Mouse (Mus musculus) ES-Bruce4 (cell line): Measurements from ENCODE around the gene Mcf2l. TPM values are rescaled to one million over a fixed set of nuclear protein-coding genes. Genes with fewer than 3 reads are reported as not detected.

ENCODE experiments used
- H3K27ac ChIP-seq: 2 replicates; pipeline ENCODE4 v1.5.1; 2012; ENCODE audit warnings: low read length, inconsistent platforms; ENCODE audit not compliant: insufficient read depth
- H3K27me3 ChIP-seq: 2 replicates; pipeline ENCODE4 v1.6.1; 2012; ENCODE audit warnings: mild to moderate bottlenecking, low read length, inconsistent platforms; ENCODE audit not compliant: control insufficient read depth, poor library complexity, insufficient read depth, severe bottlenecking
- H3K36me3 ChIP-seq: 2 replicates; pipeline ENCODE4 v1.6.1; 2012; ENCODE audit warnings: inconsistent platforms, mild to moderate bottlenecking, low read length, moderate library complexity; ENCODE audit not compliant: control insufficient read depth, poor library complexity, insufficient read depth, severe bottlenecking
- H3K4me1 ChIP-seq: one replicate; pipeline ENCODE4 v1.8.1; 2011; ENCODE audit warnings: low read length; ENCODE audit not compliant: control insufficient read depth, insufficient read depth
- H3K4me3 ChIP-seq: 2 replicates; pipeline ENCODE4 v1.5.1; 2011; ENCODE audit warnings: low read depth, mild to moderate bottlenecking, low read length
- H3K9ac ChIP-seq: 2 replicates; pipeline ENCODE4 v1.6.1; 2012; ENCODE audit warnings: low read depth, mild to moderate bottlenecking, inconsistent platforms; ENCODE audit not compliant: poor library complexity, severe bottlenecking
- H3K9me3 ChIP-seq: replicated peaks from 2 replicates; pipeline ENCODE4 v1.6.1; 2012; ENCODE audit warnings: mild to moderate bottlenecking, low read length, inconsistent platforms; ENCODE audit not compliant: control insufficient read depth, poor library complexity, insufficient read depth, severe bottlenecking
- CTCF ChIP-seq: IDR thresholded peaks from one replicate; pipeline ENCODE4 v1.8.1; 2011; ENCODE audit warnings: low read depth, low read length
- EP300 ChIP-seq: IDR thresholded peaks from 2 replicates; pipeline ENCODE4 v1.6.1; 2011; ENCODE audit warnings: low read depth, low read length; ENCODE audit not compliant: insufficient read depth
- POLR2A ChIP-seq: IDR thresholded peaks from one replicate; pipeline ENCODE4 v1.8.1; 2011; ENCODE audit warnings: low read length; ENCODE audit not compliant: insufficient read depth
- polyA plus RNA-seq: library from polyadenylated mRNA; stranded (reverse); fragments of >200 nt; gene quantifications from 2 replicates; pipeline ENCODE4 v1.2.4, GENCODE M21; 2011; ENCODE audit warnings: low read depth; ENCODE audit not compliant: missing spikeins, insufficient read depth, insufficient read length

Mcf2l gene
- polyA plus RNA-seq, 1 experiment = 18.3 TPM

GRCm38 (mm10) chr8:12865790-12866189 lies 7.8 kb upstream of the Mcf2l start:
- TF ChIP-seq CTCF (peak; percentile 26), EP300 (no peak)
- H3K36me3 ChIP-seq = no peaks in the 10 kb centered on the region

GRCm38 (mm10) chr8:12869661-12870060 lies 3.9 kb upstream of the Mcf2l start:
- TF ChIP-seq EP300 (no peak), POLR2A (no peak), CTCF (no peak)
- H3K4me3 ChIP-seq = no peak overlapping the region
- H3K36me3 ChIP-seq = no peaks in the 10 kb centered on the region
- H3K9me3 ChIP-seq = no peaks in the 10 kb centered on the region
- H3K4me1 ChIP-seq = peaks cover 12% of the 10 kb centered on the region
- no peak overlapping the region for H3K27ac ChIP-seq
- no peaks in the 10 kb centered on the region for H3K27me3 ChIP-seq
- H3K9ac ChIP-seq = no peak overlapping the region

More at GRCm38 (mm10) chr8:12865790-12866189, 7.8 kb upstream of the Mcf2l start:
- H3K4me1 ChIP-seq = peaks cover 2% of the 10 kb centered on the region
- H3K9ac ChIP-seq = no peak overlapping the region
- H3K27me3 ChIP-seq = no peaks in the 10 kb centered on the region
- H3K9me3 ChIP-seq = no peaks in the 10 kb centered on the region
- no peak overlapping the region for H3K27ac ChIP-seq
- no peak overlapping the region for H3K4me3 ChIP-seq

GRCm38 (mm10) chr8:12870656-12871055 lies 3.0 kb upstream of the Mcf2l start:
- Histone ChIP-seq H3K4me3 (no peak overlapping the region), H3K36me3 (no peaks in the 10 kb centered on the region), H3K4me1 (peaks cover 12% of the 10 kb centered on the region), H3K9me3 (no peaks in the 10 kb centered on the region), H3K9ac (no peak overlapping the region), H3K27me3 (no peaks in the 10 kb centered on the region), H3K27ac (peak overlapping the region; percentile 68)
- TF ChIP-seq CTCF = no peak
- TF ChIP-seq EP300 = no peak
- TF ChIP-seq POLR2A = no peak

- Histone ChIP-seq H3K9ac (no peak overlapping the region), H3K4me3 (no peak overlapping the region), H3K4me1 (peaks cover 12% of the 10 kb centered on the region), H3K9me3 (no peaks in the 10 kb centered on the region), H3K27me3 (no peaks in the 10 kb centered on the region), H3K36me3 (no peaks in the 10 kb centered on the region), H3K27ac (peak overlapping the region; percentile 90)
- TF ChIP-seq CTCF (no peak), EP300 (peak; percentile 75), POLR2A (no peak)
Measured at GRCm38 (mm10) chr8:12871461-12871860, 2.1 kb upstream of the Mcf2l start.

- no peaks in the 10 kb centered on the region for H3K9me3 ChIP-seq
- H3K9ac ChIP-seq = peak overlapping the region; percentile 28; the same call in 1 of the 2 replicates
- TF ChIP-seq EP300 = 0 out of 2 replicates have a peak, but pooled peaks have one; percentile 70
- no peak for TF ChIP-seq CTCF
- H3K27ac ChIP-seq = peak overlapping the region; percentile 65
- no peaks in the 10 kb centered on the region for H3K36me3 ChIP-seq
- H3K4me1 ChIP-seq = peaks cover 12% of the 10 kb centered on the region
- H3K27me3 ChIP-seq = no peaks in the 10 kb centered on the region
- H3K4me3 ChIP-seq = peak overlapping the region; percentile 63
Measured at GRCm38 (mm10) chr8:12872983-12873356, 636 bp upstream of the Mcf2l start.

- Histone ChIP-seq H3K36me3 (no peaks in the 10 kb centered on the region), H3K27me3 (no peaks in the 10 kb centered on the region), H3K4me3 (peak overlapping the region; percentile 75), H3K4me1 (peaks cover 12% of the 10 kb centered on the region), H3K9me3 (no peaks in the 10 kb centered on the region), H3K9ac (peak overlapping the region; percentile 41), H3K27ac (peak overlapping the region; percentile 22)
- TF ChIP-seq POLR2A (no peak), EP300 (no peak), CTCF (no peak)
Measured at GRCm38 (mm10) chr8:12874194-12874791, 687 bp downstream of the Mcf2l start.
